Mouse (Mus musculus): ENCODE data around the gene Polr3f. TPM values are rescaled to one million over a fixed set of nuclear protein-coding genes. Genes with fewer than 3 reads are reported as not detected.

Polr3f gene
- polyA plus RNA-seq, 1 experiment from 2014 or later = 34.8 TPM

Other genes with a start within 250 kb of the Polr3f start
- gene Ovol2, start 195.6 kb upstream of the Polr3f start, polyA plus RNA-seq (2016; fragmentation: Nextera tagmentation; extraction: Ambion mirVana) = 1.1 and 1.6 TPM in 2 replicates
- gene Kat14, start 158.7 kb upstream of the Polr3f start, polyA plus RNA-seq (2016; fragmentation: Nextera tagmentation; extraction: Ambion mirVana) = 51.3 and 53.3 TPM in 2 replicates
- gene Pet117, start 158.7 kb upstream of the Polr3f start, polyA plus RNA-seq (2016; fragmentation: Nextera tagmentation; extraction: Ambion mirVana) = not detected in 2 replicates
- 2.0 and 3.0 TPM in 2 replicates for gene Dzank1, start 304 bp upstream of the Polr3f start, polyA plus RNA-seq (2016; fragmentation: Nextera tagmentation; extraction: Ambion mirVana)
- gene Rbbp9, start 23.2 kb downstream of the Polr3f start, polyA plus RNA-seq (2016; fragmentation: Nextera tagmentation; extraction: Ambion mirVana) = 63.7 and 65.0 TPM in 2 replicates
- 94.8 and 99.6 TPM in 2 replicates for gene Sec23b, start 28.5 kb downstream of the Polr3f start, polyA plus RNA-seq (2016; fragmentation: Nextera tagmentation; extraction: Ambion mirVana)
- gene Smim26, start 66.3 kb downstream of the Polr3f start, polyA plus RNA-seq (2016; fragmentation: Nextera tagmentation; extraction: Ambion mirVana) = 36.8 and 40.5 TPM in 2 replicates
- 36.6 and 41.1 TPM in 2 replicates for gene Dtd1, start 72.2 kb downstream of the Polr3f start, polyA plus RNA-seq (2016; fragmentation: Nextera tagmentation; extraction: Ambion mirVana)

Data from embryonic facial prominence, embryonic 12.5 days (tissue).